Mouse (Mus musculus) erythroblast, adult 5-6 weeks (primary cell): Measurements from ENCODE around the gene Adora2b. TPM values are rescaled to one million over a fixed set of nuclear protein-coding genes. Genes with fewer than 3 reads are reported as not detected.

Source experiments
- total RNA-seq, 2 experiments: library from RNA; stranded (forward) in 1 of 2; stranded (reverse) in 1 of 2; fragments of 150-400 nt in 1 of 2; fragments of 200-764, 138-1000 nt in 1 of 2; gene quantifications; 2 replicates each; pipeline versions ENCODE4 v1.2.3 to v1.2.4; 2015 to 2017; ENCODE audit warnings: low replicate concordance in 2 of 2

The Adora2b gene
- total RNA-seq, 2 experiments from 2014 or later = 2.6 to 2.7 TPM

Other genes with a start within 250 kb of the Adora2b start
- gene Zswim7, start 32.4 kb downstream of the Adora2b start, total RNA-seq (2015; ENCODE audit: low replicate concordance) = 0.96 and 2.5 TPM in 2 replicates
- gene Zswim7, start 32.4 kb downstream of the Adora2b start, total RNA-seq (2017; ENCODE audit: low replicate concordance) = not detected in 2 replicates
- gene Ttc19, start 32.5 kb downstream of the Adora2b start, total RNA-seq (2015; ENCODE audit: low replicate concordance) = 0.19 and 1.5 TPM in 2 replicates
- 0.70 and 2.9 TPM in 2 replicates for gene Ttc19, start 32.5 kb downstream of the Adora2b start, total RNA-seq (2017; ENCODE audit: low replicate concordance)
- gene Pigl, start 209.5 kb downstream of the Adora2b start, total RNA-seq (2015; ENCODE audit: low replicate concordance) = 0.38 and 2.5 TPM in 2 replicates
- 1.1 TPM in 2 replicates for gene Pigl, start 209.5 kb downstream of the Adora2b start, total RNA-seq (2017; ENCODE audit: low replicate concordance)
- gene Ncor1, start 209.6 kb downstream of the Adora2b start, total RNA-seq (2015; ENCODE audit: low replicate concordance) = 149 and 283 TPM in 2 replicates
- gene Ncor1, start 209.6 kb downstream of the Adora2b start, total RNA-seq (2017; ENCODE audit: low replicate concordance) = 146 and 152 TPM in 2 replicates